Mouse (Mus musculus) ES-E14 (cell line): ENCODE data around the gene Fen1. TPM values are rescaled to one million over a fixed set of nuclear protein-coding genes. Genes with fewer than 3 reads are reported as not detected.

Source experiments
- DNase-seq: peaks from one replicate; pipeline ENCODE4 v3.0.0-alpha.2; 2013; ENCODE audit warnings: low read depth, low spot score
- H3K27ac ChIP-seq: 2 replicates; pipeline ENCODE4 v1.5.1; 2012; ENCODE audit warnings: low read depth, mild to moderate bottlenecking, low read length, moderate library complexity, mixed read lengths; ENCODE audit not compliant: poor library complexity, insufficient read depth, severe bottlenecking
- H3K36me3 ChIP-seq: 2 replicates; pipeline ENCODE4 v1.6.1; 2012; ENCODE audit warnings: mild to moderate bottlenecking, low read length, moderate library complexity, mixed read lengths; ENCODE audit not compliant: control insufficient read depth, poor library complexity, insufficient read depth, severe bottlenecking
- H3K4me1 ChIP-seq, 2 experiments: fragments of 150-350 bp in 1 of 2; sonication (generic) in 1 of 2; 2 replicates each; pipeline ENCODE4 v1.6.1; 2012; ENCODE audit warnings: low read length in 2 of 2, mild to moderate bottlenecking in 1 of 2, mixed read lengths in 1 of 2; ENCODE audit not compliant: control insufficient read depth in 2 of 2, insufficient read depth in 2 of 2, poor library complexity in 1 of 2
- H3K4me3 ChIP-seq, 2 experiments: fragments of 150-350 bp in 1 of 2; sonication (generic) in 1 of 2; 2 replicates each; pipeline ENCODE4 v1.5.1; 2012; ENCODE audit warnings: low read length in 2 of 2, low read depth in 1 of 2, mild to moderate bottlenecking in 1 of 2, mixed read lengths in 1 of 2; ENCODE audit not compliant: insufficient read depth in 1 of 2, poor library complexity in 1 of 2, severe bottlenecking in 1 of 2
- H3K9ac ChIP-seq: 2 replicates; pipeline ENCODE4 v1.6.1; 2012; ENCODE audit warnings: low read depth, mild to moderate bottlenecking, low read length, mixed read lengths; ENCODE audit not compliant: poor library complexity, insufficient read depth, severe bottlenecking
- H3K9me3 ChIP-seq: fragments of 150-350 bp; sonication (generic); 2 replicates; pipeline ENCODE4 v1.6.1; 2012; ENCODE audit warnings: low read depth, mild to moderate bottlenecking, low read length; ENCODE audit not compliant: control insufficient read depth, insufficient read depth
- CHD2 ChIP-seq: IDR thresholded peaks from 2 replicates; pipeline ENCODE4 v1.6.1; 2014; ENCODE audit warnings: mild to moderate bottlenecking, low read depth, low read length, inconsistent platforms
- HCFC1 ChIP-seq: IDR thresholded peaks from 2 replicates; pipeline ENCODE4 v1.6.1; 2012; ENCODE audit warnings: low read length, inconsistent platforms, borderline replicate concordance; ENCODE audit not compliant: insufficient read depth
- MAFK ChIP-seq: IDR thresholded peaks from 2 replicates; pipeline ENCODE4 v1.6.1; 2014; ENCODE audit warnings: mild to moderate bottlenecking, low read depth, low read length, inconsistent platforms; ENCODE audit not compliant: insufficient read depth
- ZC3H11A ChIP-seq: IDR thresholded peaks from 2 replicates; pipeline ENCODE4 v1.6.1; 2012; ENCODE audit warnings: low read depth, mild to moderate bottlenecking, inconsistent platforms, low read length, borderline replicate concordance
- ZNF384 ChIP-seq: IDR thresholded peaks from 2 replicates; pipeline ENCODE4 v1.6.1; 2012; ENCODE audit warnings: low read depth, low read length, inconsistent platforms
- in situ Hi-C, 2 experiments: fragments of 600-800 bp; cut with MboI; formaldehyde crosslinking; loops; one replicate each; pipeline ENCODE4 v1.15.1; 2025; ENCODE audit warnings: low sequenced_read_pairs in 2 of 2, inconsistent platforms in 1 of 2; ENCODE audit not compliant: unreplicated experiment in 2 of 2
- total RNA-seq: library from RNA; depleted of rRNA; stranded (reverse); fragments of 300-350 nt; gene quantifications from 2 replicates; pipeline ENCODE4 v1.2.3, GENCODE M21; 2012

Gene Fen1
- total RNA-seq, 1 experiment: 113 TPM

DNA sequence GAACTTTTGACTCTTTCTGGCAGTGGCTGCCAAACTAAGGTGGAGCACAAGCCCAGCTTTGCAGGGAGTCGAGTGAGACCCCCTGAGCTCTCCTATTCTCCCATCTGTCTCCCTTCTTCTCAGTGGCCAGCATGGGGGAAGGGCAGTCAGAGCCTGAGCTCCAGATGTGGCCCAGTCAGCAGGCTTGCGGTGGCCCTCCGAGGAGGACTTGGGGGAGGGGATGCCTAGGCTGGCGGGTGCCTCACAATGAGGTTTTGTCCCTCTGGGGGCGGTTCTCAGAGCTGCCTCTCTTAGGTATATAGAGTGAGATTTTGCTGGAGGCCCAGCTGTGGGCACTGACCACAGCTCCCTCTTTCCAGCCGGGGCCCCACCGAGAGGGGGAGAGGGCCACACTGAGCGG is 38.9 kb upstream of the Fen1 start:
- DNase-seq: no peak
- TF ChIP-seq MAFK (no peak), ZC3H11A (no peak), ZNF384 (no peak), HCFC1 (no peak), CHD2 (no peak)
- in situ Hi-C loops: no loop called here
- no peaks in the 10 kb centered on the region for H3K9me3 ChIP-seq
- no peak overlapping the region for H3K9ac ChIP-seq
- H3K36me3 ChIP-seq: no peaks in the 10 kb centered on the region; the same call in 1 of the 2 replicates
- H3K4me1 ChIP-seq: peaks cover 11 to 34% of the 10 kb centered on the region in 2 experiments; a peak in 3 of 4 replicates
- H3K27ac ChIP-seq: no peak overlapping the region
- no peak overlapping the region for H3K4me3 ChIP-seq

- Histone ChIP-seq H3K4me3 (peak within 1 kb of the TSS; percentile 61 to 89), H3K36me3 (no peaks in the 10 kb centered on the region; the same call in 1 of the 2 replicates), H3K4me1 (peaks cover 11 to 31% of the 10 kb centered on the region in 2 experiments; a peak in 3 of 4 replicates), H3K9me3 (no peaks in the 10 kb centered on the region), H3K9ac (peak within 1 kb of the TSS; percentile 88), H3K27ac (peak within 1 kb of the TSS; percentile 52)
- in situ Hi-C loops: no loop called here
- peak; percentile 71 for DNase-seq
- TF ChIP-seq MAFK (no peak), ZC3H11A (peak; percentile 22)
Observed at GRCm38 (mm10) chr19:10240654-10241305, 36.8 kb upstream of the Fen1 start, which contains the start of gene Myrf. TSS of gene Myrf (minus strand) at chr19:10240748.

DNA sequence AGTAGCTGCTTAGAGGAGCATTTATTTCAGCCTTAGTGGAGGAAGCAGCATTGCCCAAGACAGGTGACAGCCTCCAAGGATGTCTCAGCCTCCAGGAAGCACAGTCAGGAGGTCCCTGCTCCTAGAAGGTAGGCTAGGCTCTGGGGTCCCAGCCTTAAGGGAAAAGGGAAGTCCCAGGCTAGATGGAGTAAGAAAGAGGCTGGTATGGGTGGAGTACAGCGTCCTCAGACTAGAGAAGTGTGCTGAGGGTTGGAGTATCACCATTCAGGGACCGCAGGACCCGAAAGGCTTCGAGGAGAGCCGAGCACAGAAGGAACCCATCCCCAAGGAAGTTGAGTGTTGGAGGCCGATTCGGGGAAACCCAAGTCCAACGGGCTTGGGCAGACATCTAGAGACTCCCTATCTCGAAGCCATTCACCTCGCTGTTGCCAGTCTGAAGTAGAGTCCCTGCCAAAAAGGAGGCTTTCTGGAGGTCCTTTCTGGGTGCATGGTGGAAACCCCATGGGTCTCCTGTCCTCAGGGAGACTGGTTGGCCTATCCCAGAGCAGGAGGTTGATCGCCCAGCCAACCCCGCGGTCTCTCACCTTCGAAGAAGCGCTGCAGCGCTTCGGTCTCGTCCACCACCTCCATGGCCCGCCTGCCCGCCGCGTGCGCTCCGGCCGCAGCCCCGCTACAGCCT is 36.1 kb upstream of the Fen1 start:
- TF ChIP-seq ZC3H11A (no peak), ZNF384 (no peak), MAFK (no peak), HCFC1 (no peak), CHD2 (no peak)
- Histone ChIP-seq H3K27ac (peak overlapping the region; percentile 52), H3K4me3 (peak overlapping the region; percentile 61 to 89), H3K4me1 (peaks cover 11 to 32% of the 10 kb centered on the region in 2 experiments; a peak in 3 of 4 replicates), H3K36me3 (no peaks in the 10 kb centered on the region; the same call in 1 of the 2 replicates), H3K9ac (peak overlapping the region; percentile 88), H3K9me3 (no peaks in the 10 kb centered on the region)
- DNase-seq: no peak
- in situ Hi-C loops: no loop called here

DNA sequence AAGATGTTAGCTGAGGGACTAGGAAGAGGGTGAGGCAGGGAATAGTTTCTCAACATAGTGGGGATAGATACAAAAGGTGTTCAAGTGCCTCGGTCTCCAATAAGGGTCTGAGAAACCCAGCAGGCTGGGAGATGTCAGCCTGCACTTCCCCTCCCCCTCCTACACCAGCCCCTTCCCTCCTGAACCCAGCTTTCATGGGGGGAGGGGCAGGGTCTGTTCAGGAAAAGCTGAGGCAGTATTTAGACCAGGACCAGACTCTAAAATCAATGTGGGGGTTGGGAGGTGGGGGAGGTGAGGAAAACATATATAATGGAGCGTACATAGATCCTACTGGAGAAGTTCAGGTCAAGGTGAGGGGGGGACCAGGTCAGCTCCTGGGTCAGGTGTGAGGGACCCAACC is 35.5 kb upstream of the Fen1 start:
- TF ChIP-seq MAFK (no peak), ZNF384 (no peak), ZC3H11A (no peak), HCFC1 (no peak), CHD2 (no peak)
- DNase-seq: no peak
- in situ Hi-C loops: no loop called here
- Histone ChIP-seq H3K9ac (peak overlapping the region; percentile 88; the same call in 1 of the 2 replicates), H3K36me3 (peaks cover under 1% of the 10 kb centered on the region; the same call in 1 of the 2 replicates), H3K27ac (0 out of 2 replicates have a peak overlapping the region, but pooled peaks have one; percentile 52), H3K4me3 (peak overlapping the region; percentile 61 to 89; a peak in 3 of 4 replicates), H3K9me3 (no peaks in the 10 kb centered on the region), H3K4me1 (peaks cover 11 to 35% of the 10 kb centered on the region in 2 experiments; a peak in 3 of 4 replicates)
